Mouse (Mus musculus): ENCODE results near the gene Fam57b.

Gene Fam57b

DNA sequence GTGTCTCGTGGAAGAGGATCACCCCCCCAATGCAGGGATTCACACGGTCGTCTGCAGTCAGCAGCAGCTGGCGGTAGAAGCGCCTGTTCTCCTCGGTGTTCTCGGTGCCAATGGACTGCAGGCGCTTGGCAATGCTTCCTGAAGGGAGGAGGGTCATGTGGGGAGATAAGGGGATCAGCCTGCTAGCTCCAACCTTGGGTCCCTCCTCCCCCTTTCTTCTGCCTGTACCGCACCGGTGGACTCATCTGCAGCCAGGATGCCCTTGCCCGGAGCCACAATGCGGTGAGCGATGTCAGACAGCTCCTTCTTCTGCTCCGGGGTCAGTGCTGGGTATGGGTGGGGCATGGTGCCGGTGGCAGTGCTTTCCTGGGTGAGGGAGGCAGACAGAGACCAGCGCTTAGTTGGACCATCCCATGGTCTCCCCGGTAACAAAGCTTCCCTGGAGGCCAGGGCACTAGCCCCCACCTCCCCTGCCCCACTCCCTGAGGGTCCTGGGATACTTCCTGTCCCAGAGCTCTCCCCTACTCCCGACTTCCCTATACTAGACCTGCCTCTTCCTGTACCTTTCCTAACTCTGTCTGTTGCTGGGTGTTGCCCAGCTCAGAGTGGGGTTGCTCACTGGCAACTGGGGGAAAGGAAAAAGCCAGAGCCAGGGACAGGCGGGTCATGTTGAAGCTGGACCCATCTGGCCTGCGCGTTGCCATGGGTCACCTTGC is at the start of gene Fam57b:
Gene Fam57b (plus strand): TSS at position 258 of the 716 bp plus-strand sequence.
- in situ Hi-C loops (cut with MboI, MseI) = no loop called here

- in situ Hi-C loops (cut with MboI, MseI) = no loop called here
Observed at GRCm38 (mm10) chr7:126748824-126749223, 48.6 kb upstream of the Fam57b start.

- in situ Hi-C loops (cut with MboI, MseI) = no loop called here
Observed at GRCm38 (mm10) chr7:126749582-126750343, 47.7 kb upstream of the Fam57b start.

DNA sequence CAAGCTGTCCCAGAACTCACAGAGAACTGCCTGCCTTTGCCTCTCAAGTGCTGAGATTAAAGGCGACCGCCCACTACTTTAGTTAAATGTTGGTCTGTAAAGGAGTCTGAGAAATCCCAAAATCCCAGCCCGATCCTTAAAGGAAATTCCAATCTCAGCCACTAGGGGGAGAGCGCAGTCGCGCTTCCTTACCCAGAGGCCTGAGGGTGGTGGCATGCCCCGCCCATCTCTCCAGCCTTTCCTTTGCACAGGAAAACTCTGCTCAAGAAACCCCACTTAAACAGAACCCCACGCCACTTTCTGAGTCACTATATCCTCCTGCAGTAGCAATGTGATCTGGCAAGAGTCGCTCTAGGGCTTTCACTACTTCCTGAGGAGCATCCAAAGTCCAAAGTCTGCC is 42.6 kb upstream of the Fam57b start:
- in situ Hi-C loops (cut with MboI, MseI) = loop anchor here (5.0 kb wide), 1 partner anchor 48 kb away; the partner anchor contains the start of gene Coro1a

- in situ Hi-C loops (cut with MboI, MseI) = loop anchor here (5.0 kb wide), 1 partner anchor 51 kb away; the partner anchor contains the start of gene Coro1a
Observed at GRCm38 (mm10) chr7:126758539-126758938, 38.9 kb upstream of the Fam57b start.

DNA sequence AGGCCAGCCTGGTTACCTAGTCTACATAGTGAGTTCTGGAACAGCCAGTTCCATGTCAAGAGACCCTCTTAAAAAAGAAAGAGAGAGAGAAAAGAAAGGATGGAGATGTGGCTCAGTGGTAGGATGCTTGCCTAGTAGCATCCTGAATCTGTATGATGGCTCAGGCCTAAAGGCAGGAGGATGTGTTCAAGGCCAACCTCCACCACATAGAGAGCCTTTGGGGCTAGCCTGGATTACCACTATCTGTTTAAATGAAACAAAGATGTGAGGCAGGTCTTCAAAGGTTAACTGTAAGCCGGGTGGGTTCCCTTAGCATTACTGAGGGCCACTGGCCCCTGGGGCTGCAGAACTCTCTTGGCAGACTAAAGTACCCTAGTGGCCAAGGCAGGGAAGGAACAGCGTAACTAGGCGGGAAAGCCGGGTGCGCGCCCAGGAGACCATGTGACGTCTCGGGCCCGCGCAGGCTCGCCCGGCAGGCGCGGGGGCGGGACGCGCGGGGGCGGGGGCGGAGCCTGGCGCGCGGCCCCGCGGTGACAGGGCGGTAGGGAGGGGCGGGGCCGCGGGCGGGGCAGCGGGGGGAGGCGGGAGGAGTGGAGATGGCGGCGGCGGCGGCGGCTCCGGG is 38.3 kb upstream of the Fam57b start, which contains the start of gene Mapk3:
Gene Mapk3 (plus strand): TSS at position 552 of the 622 bp plus-strand sequence.
- in situ Hi-C loops (cut with MboI, MseI) = loop anchor here (5.0 kb wide), 1 partner anchor 52 kb away; the partner anchor contains the start of gene Coro1a

DNA sequence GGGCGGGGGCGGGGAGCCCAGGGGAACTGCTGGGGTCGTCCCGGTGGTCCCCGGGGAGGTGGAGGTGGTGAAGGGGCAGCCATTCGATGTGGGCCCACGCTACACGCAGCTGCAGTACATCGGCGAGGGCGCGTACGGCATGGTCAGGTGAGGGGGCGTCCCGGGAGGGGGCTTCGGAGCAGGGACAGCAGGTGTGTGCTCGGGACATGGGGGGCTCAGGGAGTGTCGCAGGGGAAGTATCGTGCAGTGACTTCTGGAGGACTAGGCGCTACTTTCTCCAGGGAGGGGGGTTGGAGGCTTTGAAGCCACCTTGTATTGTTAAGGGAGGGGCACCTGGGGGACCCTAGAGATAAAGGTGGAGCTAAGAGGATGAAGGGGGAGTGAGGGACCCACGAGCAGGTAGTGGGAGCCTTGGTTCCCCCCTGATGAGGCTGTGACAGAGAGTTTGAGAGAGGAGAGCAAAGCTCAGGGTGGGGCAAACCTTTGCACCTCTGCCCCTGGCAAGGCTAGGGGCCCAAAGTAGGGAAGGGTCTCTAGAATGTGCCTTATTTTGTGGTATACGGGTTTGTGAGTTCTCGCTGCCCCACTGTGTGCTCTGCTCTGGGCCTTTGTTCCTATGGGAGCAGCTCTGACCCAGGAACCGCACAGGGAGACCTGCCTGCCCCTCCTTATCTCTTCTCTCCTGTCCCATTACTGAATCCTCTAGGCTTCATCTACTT is 37.6 kb upstream of the Fam57b start:
- in situ Hi-C loops (cut with MboI, MseI) = loop anchor here (5.0 kb wide), 1 partner anchor 53 kb away; the partner anchor contains the start of gene Coro1a

- in situ Hi-C loops (cut with MboI, MseI) = no loop called here
Observed at GRCm38 (mm10) chr7:126760391-126760802, 37.1 kb upstream of the Fam57b start.

DNA sequence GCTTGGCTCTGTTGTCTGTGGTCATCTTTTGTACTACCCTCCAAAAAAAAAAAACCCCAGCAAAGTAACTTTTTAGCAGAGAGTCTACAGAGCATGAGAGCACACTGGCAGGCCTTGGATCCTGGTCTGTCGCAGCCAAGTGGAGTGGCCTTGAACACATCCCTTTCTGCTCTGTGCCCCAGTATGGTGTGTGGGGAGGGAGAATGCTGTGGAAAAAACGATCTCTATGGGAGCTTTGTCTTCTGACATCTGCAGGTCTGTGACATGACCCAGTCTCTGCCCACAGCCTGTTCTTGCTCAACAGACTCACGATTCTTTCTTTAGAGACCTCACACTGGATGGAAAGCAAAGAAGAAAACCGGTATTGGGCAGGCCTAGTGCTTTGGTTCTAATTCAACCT is 36.5 kb upstream of the Fam57b start:
- in situ Hi-C loops (cut with MboI, MseI) = no loop called here

- in situ Hi-C loops (cut with MboI, MseI) = no loop called here
Observed at GRCm38 (mm10) chr7:126761529-126762067, 35.9 kb upstream of the Fam57b start.

DNA sequence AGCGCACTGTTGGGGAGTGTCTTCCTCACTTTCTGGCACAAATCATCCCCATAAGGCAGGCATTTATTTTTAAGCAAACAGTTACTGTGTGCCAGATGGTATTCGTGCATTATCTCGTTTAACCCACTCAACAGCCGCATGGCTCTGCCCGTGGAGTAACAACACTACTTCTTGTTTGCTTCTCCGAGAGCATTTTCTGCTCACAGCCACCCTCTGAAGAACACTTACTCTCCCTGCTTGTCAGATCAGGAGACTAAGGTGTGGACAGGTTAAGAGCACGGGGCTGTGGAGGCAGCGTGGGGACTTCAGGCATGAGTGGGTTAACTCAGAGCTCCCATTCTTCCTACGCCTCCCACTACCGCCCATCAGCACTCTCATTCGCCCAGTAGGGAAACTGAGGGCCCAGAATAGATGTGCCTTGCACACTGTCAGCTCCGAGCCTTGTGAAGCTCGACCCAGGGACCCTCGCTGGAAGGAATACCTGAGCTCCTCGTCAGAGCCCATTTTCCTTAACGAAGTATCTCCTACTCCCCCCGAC is 34.9 kb upstream of the Fam57b start:
- in situ Hi-C loops (cut with MboI, MseI) = no loop called here

GRCm38 (mm10) chr7:126765540-126765939 is 31.9 kb upstream of the Fam57b start:
- in situ Hi-C loops (cut with MboI, MseI) = no loop called here

DNA sequence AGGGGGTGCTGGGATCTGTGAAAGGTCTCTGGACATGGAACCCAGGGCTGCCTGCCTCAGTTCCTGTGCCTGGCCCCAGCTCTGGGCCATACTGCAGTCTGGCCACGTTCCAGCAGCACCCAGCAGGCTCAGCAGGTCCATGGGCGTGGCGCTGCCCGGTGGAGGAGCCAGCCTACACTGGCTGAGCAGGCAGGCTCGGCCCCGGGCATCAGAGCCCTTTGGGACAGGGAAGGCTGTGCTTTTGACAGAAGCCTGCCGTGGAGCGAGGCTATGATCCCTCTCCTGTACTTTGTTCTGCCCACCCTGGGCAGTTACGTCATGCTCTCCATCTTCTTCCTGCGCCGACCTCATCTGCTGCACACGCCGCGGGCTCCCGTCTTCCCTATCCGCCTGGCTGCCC is 31.3 kb upstream of the Fam57b start, which contains the start of gene Gdpd3:
Gene Gdpd3 (plus strand): TSS at position 134 of the 400 bp plus-strand sequence.
- in situ Hi-C loops (cut with MboI, MseI) = no loop called here

DNA sequence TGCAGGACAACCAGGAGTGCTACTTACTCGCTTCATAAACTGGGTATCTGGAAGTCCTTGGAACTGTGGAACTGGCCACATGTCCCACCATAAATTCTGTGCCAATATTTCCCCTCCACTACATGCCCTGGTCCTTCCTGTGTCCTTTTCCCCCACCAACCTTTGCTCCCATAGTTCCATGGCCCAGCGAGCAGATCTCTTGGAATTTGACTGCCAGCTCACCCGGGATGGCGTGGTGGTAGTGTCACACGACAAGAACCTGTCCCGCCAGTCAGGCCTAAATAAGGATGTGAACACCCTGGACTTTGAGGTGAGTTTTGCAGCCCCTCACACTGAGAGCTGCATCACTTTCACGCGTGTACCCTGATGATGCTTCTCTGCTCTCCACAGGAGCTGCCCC is 30.5 kb upstream of the Fam57b start:
- in situ Hi-C loops (cut with MboI, MseI) = no loop called here

DNA sequence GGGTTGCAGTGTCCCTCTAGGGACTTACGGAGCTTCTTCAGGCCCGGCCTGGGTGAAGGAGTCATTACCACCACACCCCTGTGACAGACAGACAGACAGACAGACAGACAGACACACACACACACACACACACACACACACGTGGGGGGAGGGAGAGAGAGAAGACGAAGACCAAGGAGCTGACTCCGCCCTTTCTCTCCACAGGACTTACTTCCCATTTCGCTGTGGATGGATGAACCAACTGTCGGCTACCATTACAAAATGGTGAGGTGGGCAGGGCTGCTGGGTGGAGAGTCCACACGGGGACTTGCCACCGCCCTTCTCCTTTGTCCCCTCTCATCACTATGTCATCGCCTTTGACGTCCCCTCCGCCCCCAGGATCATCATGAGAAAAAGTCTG is 26.7 kb upstream of the Fam57b start:
- in situ Hi-C loops (cut with MboI, MseI) = no loop called here

GRCm38 (mm10) chr7:126773351-126773750 is 24.1 kb upstream of the Fam57b start:
- in situ Hi-C loops (cut with MboI, MseI) = no loop called here

- in situ Hi-C loops (cut with MboI, MseI) = no loop called here
Observed at GRCm38 (mm10) chr7:126774463-126774862, 23.0 kb upstream of the Fam57b start.

DNA sequence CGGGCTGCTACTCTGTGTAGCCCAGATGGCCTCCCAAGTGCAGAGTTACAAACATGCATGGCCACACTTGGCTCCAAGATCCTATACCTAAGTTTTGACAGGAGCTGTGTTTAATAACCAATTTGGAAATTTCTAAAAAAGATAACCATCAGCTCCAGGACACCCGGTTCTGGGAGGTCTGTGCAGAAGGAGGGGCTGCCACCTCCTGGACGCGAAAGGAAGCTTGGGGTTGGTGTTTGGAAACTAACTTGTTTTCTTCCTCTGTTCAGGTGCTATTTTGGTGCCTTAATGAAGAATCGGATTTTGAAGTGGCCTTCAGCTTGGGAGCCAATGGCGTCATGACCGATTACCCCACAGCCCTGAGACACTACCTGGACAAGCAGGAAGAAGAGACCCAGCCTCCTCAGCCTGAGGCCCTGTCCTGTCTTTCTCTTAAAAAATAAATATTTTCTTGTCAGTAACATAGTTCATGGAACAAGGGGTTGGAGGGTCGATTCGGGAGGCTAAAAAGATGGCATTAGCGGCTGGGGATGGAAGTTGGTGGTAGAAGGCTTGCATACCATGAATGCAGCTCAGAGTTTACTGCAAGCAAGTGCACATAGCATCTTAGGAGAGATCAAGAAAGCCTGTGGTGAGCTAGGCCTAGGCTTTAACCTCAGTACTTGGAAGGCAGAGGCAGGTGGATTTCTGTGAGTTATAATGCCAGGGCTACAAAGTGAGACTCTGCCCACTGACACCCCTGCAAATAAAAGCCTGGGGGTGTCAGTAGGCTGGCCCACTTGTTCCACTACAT is 22.1 kb upstream of the Fam57b start:
- in situ Hi-C loops (cut with MboI, MseI) = no loop called here

DNA sequence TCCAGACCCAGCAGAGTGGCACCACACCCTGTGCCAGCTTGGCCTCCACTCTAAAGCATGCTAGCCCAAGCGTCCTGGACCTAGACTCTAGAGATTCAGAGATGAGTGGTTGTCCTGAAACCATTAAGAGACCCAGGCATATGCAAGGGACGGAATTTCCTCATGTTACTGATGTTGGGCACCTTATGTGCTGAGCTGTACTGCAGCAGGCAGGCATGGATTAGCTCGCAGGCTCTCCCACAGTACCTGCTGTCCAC is 21.6 kb upstream of the Fam57b start:
- in situ Hi-C loops (cut with MboI, MseI) = no loop called here

DNA sequence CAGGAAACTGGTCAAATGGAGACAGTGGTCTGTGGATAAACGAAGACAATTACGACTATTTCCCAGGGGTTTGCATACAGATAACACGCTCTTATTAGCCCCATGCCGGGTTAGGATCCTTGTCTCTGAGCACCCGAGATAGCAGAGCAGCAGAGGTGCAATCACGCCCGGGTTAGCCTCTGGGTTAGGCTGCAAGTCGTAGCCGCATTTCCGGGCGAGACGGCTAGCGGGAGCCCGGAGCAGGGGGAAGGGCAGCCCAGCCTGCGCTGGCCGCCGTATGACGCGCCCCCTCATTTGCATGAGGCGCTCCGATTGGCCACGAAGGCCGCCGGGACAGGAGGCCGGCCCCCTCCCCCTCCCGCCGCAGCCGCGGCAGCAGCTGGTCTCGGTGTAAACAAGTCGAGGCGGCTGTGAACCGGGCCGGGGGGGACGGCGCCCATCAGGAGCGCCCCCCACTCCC is 20.8 kb upstream of the Fam57b start, which contains the start of gene Ypel3:
Gene Ypel3 (plus strand): TSS at position 358 of the 460 bp plus-strand sequence.
- in situ Hi-C loops (cut with MboI, MseI) = no loop called here

Measured in T-helper 1 cell (primary cell).